Mouse (Mus musculus): ENCODE data around the gene Zfp598. TPM values are rescaled to one million over a fixed set of nuclear protein-coding genes. Genes with fewer than 3 reads are reported as not detected.
"Not testable (repeated sequence)": the region's sequence is repeated elsewhere in the genome, so short reads cannot be mapped to it uniquely, and the experiment has no call there.

Zfp598 gene
- polyA plus RNA-seq, 2 experiments: 29.9 to 91.4 TPM

GRCm38 (mm10) chr17:24650766-24651165 is 18.7 kb upstream of the Zfp598 start:
- 71% methylated on average over 4 of the region's 4 CpGs for WGBS
- TF ChIP-seq POLR2A (IDR thresholded peaks at IDR 0.05; ENCODE audit: borderline replicate concordance, extremely low read depth, insufficient read depth, insufficient read length): no peak
- H3K27ac ChIP-seq (replicated peaks; ENCODE audit: low read depth, low read length): no peak overlapping the region
- H3K9ac ChIP-seq (ENCODE audit: low read depth, low read length, severe bottlenecking): no peak overlapping the region
- no peaks in the 10 kb centered on the region for H3K27me3 ChIP-seq (ENCODE audit: control insufficient read depth, insufficient read depth, low read length)
- H3K9me3 ChIP-seq (ENCODE audit: control insufficient read depth, low read length): no peaks in the 10 kb centered on the region
- H3K4me1 ChIP-seq (ENCODE audit: control insufficient read depth, insufficient read depth, low read length): peaks cover 20% of the 10 kb centered on the region
- H3K36me3 ChIP-seq (ENCODE audit: control insufficient read depth, insufficient read depth, low read length): peaks cover 15% of the 10 kb centered on the region
- no peak for DNase-seq (ENCODE audit: low spot score)
- ATAC-seq (ENCODE audit: low FRiP score, low read depth): no peak
- H3K4me3 ChIP-seq (replicated peaks; ENCODE audit: low read length): no peak overlapping the region; the same call in 1 of the 2 replicates
- H3K4me2 ChIP-seq (replicated peaks; ENCODE audit: low read depth, low read length, severe bottlenecking): 0 out of 2 replicates have a peak overlapping the region, but pooled peaks have one; percentile 96

- TF ChIP-seq POLR2A (IDR thresholded peaks at IDR 0.05; ENCODE audit: borderline replicate concordance, extremely low read depth, insufficient read depth, insufficient read length): no peak
- Histone ChIP-seq H3K4me3 (replicated peaks; ENCODE audit: low read length) (no peak overlapping the region), H3K27me3 (ENCODE audit: control insufficient read depth, insufficient read depth, low read length) (no peaks in the 10 kb centered on the region), H3K4me2 (replicated peaks; ENCODE audit: low read depth, low read length, severe bottlenecking) (no peak overlapping the region), H3K36me3 (ENCODE audit: control insufficient read depth, insufficient read depth, low read length) (peaks cover 6% of the 10 kb centered on the region; the same call in 1 of the 2 replicates), H3K4me1 (ENCODE audit: control insufficient read depth, insufficient read depth, low read length) (peaks cover 20% of the 10 kb centered on the region), H3K27ac (replicated peaks; ENCODE audit: low read depth, low read length) (no peak overlapping the region), H3K9me3 (ENCODE audit: control insufficient read depth, low read length) (no peaks in the 10 kb centered on the region), H3K9ac (ENCODE audit: low read depth, low read length, severe bottlenecking) (no peak overlapping the region)
- no peak for DNase-seq (ENCODE audit: low spot score)
- 69% methylated on average over 3 of the region's 3 CpGs for WGBS
- ATAC-seq (ENCODE audit: low FRiP score, low read depth): no peak
Observed at GRCm38 (mm10) chr17:24651835-24652234, 17.7 kb upstream of the Zfp598 start.

GRCm38 (mm10) chr17:24653967-24654710 is 15.3 kb upstream of the Zfp598 start:
- peak; percentile 86 for DNase-seq (ENCODE audit: low spot score)
- H3K4me2 ChIP-seq (replicated peaks; ENCODE audit: low read depth, low read length, severe bottlenecking): peak overlapping the region; percentile 65
- TF ChIP-seq POLR2A (IDR thresholded peaks at IDR 0.05; ENCODE audit: borderline replicate concordance, extremely low read depth, insufficient read depth, insufficient read length): no peak
- peaks cover 22% of the 10 kb centered on the region for H3K27me3 ChIP-seq (ENCODE audit: control insufficient read depth, insufficient read depth, low read length)
- peak overlapping the region; percentile 33 for H3K4me3 ChIP-seq (replicated peaks; ENCODE audit: low read length)
- 6% methylated on average over 16 of the region's 19 CpGs for WGBS
- peaks cover 18% of the 10 kb centered on the region for H3K4me1 ChIP-seq (ENCODE audit: control insufficient read depth, insufficient read depth, low read length)
- ATAC-seq (ENCODE audit: low FRiP score, low read depth): peak; percentile 71
- H3K27ac ChIP-seq (replicated peaks; ENCODE audit: low read depth, low read length): peak overlapping the region; percentile 61; the same call in 1 of the 2 replicates
- H3K9ac ChIP-seq (ENCODE audit: low read depth, low read length, severe bottlenecking): peak overlapping the region; percentile 48
- H3K9me3 ChIP-seq (ENCODE audit: control insufficient read depth, low read length): no peaks in the 10 kb centered on the region
- H3K36me3 ChIP-seq (ENCODE audit: control insufficient read depth, insufficient read depth, low read length): no peaks in the 10 kb centered on the region

GRCm38 (mm10) chr17:24654969-24655368 is 14.5 kb upstream of the Zfp598 start:
- peaks cover 15% of the 10 kb centered on the region for H3K4me1 ChIP-seq (ENCODE audit: control insufficient read depth, insufficient read depth, low read length)
- no peaks in the 10 kb centered on the region for H3K9me3 ChIP-seq (ENCODE audit: control insufficient read depth, low read length)
- peaks cover 23% of the 10 kb centered on the region for H3K27me3 ChIP-seq (ENCODE audit: control insufficient read depth, insufficient read depth, low read length)
- no peak for TF ChIP-seq POLR2A (IDR thresholded peaks at IDR 0.05; ENCODE audit: borderline replicate concordance, extremely low read depth, insufficient read depth, insufficient read length)
- H3K9ac ChIP-seq (ENCODE audit: low read depth, low read length, severe bottlenecking): no peak overlapping the region
- no peaks in the 10 kb centered on the region for H3K36me3 ChIP-seq (ENCODE audit: control insufficient read depth, insufficient read depth, low read length)
- ATAC-seq (ENCODE audit: low FRiP score, low read depth) (no peak), DNase-seq (ENCODE audit: low spot score) (no peak)
- no peak overlapping the region for H3K4me2 ChIP-seq (replicated peaks; ENCODE audit: low read depth, low read length, severe bottlenecking)
- 74% methylated on average over 4 of the region's 4 CpGs for WGBS
- no peak overlapping the region for H3K4me3 ChIP-seq (replicated peaks; ENCODE audit: low read length)
- no peak overlapping the region for H3K27ac ChIP-seq (replicated peaks; ENCODE audit: low read depth, low read length)

- Histone ChIP-seq H3K27ac (replicated peaks; ENCODE audit: low read depth, low read length) (no peak within 1 kb of the TSS), H3K36me3 (ENCODE audit: control insufficient read depth, insufficient read depth, low read length) (no peaks in the 10 kb centered on the region), H3K27me3 (ENCODE audit: control insufficient read depth, insufficient read depth, low read length) (peaks cover 23% of the 10 kb centered on the region), H3K9ac (ENCODE audit: low read depth, low read length, severe bottlenecking) (peak within 1 kb of the TSS; percentile 67), H3K4me2 (replicated peaks; ENCODE audit: low read depth, low read length, severe bottlenecking) (peak within 1 kb of the TSS; percentile 88), H3K9me3 (ENCODE audit: control insufficient read depth, low read length) (no peaks in the 10 kb centered on the region), H3K4me3 (replicated peaks; ENCODE audit: low read length) (peak within 1 kb of the TSS; percentile 43), H3K4me1 (ENCODE audit: control insufficient read depth, insufficient read depth, low read length) (peaks cover 11% of the 10 kb centered on the region; the same call in 1 of the 2 replicates)
- 1% methylated on average over 46 of the region's 47 CpGs for WGBS
- ATAC-seq (ENCODE audit: low FRiP score, low read depth): no peak
- TF ChIP-seq POLR2A (IDR thresholded peaks at IDR 0.05; ENCODE audit: borderline replicate concordance, extremely low read depth, insufficient read depth, insufficient read length): no peak
- DNase-seq (ENCODE audit: low spot score): no peak
Observed at GRCm38 (mm10) chr17:24658017-24658758, 11.3 kb upstream of the Zfp598 start, which contains the start of gene Npw. Gene Npw, minus strand, starts transcription at chr17:24658457.

GRCm38 (mm10) chr17:24667011-24667410 is 2.5 kb upstream of the Zfp598 start:
- not testable (repeated sequence) for H3K27me3 ChIP-seq (ENCODE audit: control insufficient read depth, insufficient read depth, low read length); H3K9me3 ChIP-seq (ENCODE audit: control insufficient read depth, low read length); H3K9ac ChIP-seq (ENCODE audit: low read depth, low read length, severe bottlenecking); H3K27ac ChIP-seq (replicated peaks; ENCODE audit: low read depth, low read length); H3K4me2 ChIP-seq (replicated peaks; ENCODE audit: low read depth, low read length, severe bottlenecking); DNase-seq (ENCODE audit: low spot score); ATAC-seq (ENCODE audit: low FRiP score, low read depth); H3K4me3 ChIP-seq (replicated peaks; ENCODE audit: low read length); H3K36me3 ChIP-seq (ENCODE audit: control insufficient read depth, insufficient read depth, low read length)
- peaks cover 23% of the 10 kb centered on the region for H3K4me1 ChIP-seq (ENCODE audit: control insufficient read depth, insufficient read depth, low read length)
- 63% methylated on average over 7 of the region's 7 CpGs for WGBS
